Mouse (Mus musculus) ES-E14 (cell line): Measurements from ENCODE around the gene Fxr2. TPM values are rescaled to one million over a fixed set of nuclear protein-coding genes. Genes with fewer than 3 reads are reported as not detected.
"Not testable (repeated sequence)": the region's sequence is repeated elsewhere in the genome, so short reads cannot be mapped to it uniquely, and the experiment has no call there.

Experiments
- DNase-seq: peaks from one replicate; pipeline ENCODE4 v3.0.0-alpha.2; 2013; ENCODE audit warnings: low read depth, low spot score
- H3K27ac ChIP-seq: 2 replicates; pipeline ENCODE4 v1.5.1; 2012; ENCODE audit warnings: low read depth, mild to moderate bottlenecking, low read length, moderate library complexity, mixed read lengths; ENCODE audit not compliant: poor library complexity, insufficient read depth, severe bottlenecking
- H3K36me3 ChIP-seq: 2 replicates; pipeline ENCODE4 v1.6.1; 2012; ENCODE audit warnings: mild to moderate bottlenecking, low read length, moderate library complexity, mixed read lengths; ENCODE audit not compliant: control insufficient read depth, poor library complexity, insufficient read depth, severe bottlenecking
- H3K4me1 ChIP-seq, 2 experiments: fragments of 150-350 bp in 1 of 2; sonication (generic) in 1 of 2; 2 replicates each; pipeline ENCODE4 v1.6.1; 2012; ENCODE audit warnings: low read length in 2 of 2, mild to moderate bottlenecking in 1 of 2, mixed read lengths in 1 of 2; ENCODE audit not compliant: control insufficient read depth in 2 of 2, insufficient read depth in 2 of 2, poor library complexity in 1 of 2
- H3K4me3 ChIP-seq, 2 experiments: fragments of 150-350 bp in 1 of 2; sonication (generic) in 1 of 2; 2 replicates each; pipeline ENCODE4 v1.5.1; 2012; ENCODE audit warnings: low read length in 2 of 2, low read depth in 1 of 2, mild to moderate bottlenecking in 1 of 2, mixed read lengths in 1 of 2; ENCODE audit not compliant: insufficient read depth in 1 of 2, poor library complexity in 1 of 2, severe bottlenecking in 1 of 2
- H3K9ac ChIP-seq: 2 replicates; pipeline ENCODE4 v1.6.1; 2012; ENCODE audit warnings: low read depth, mild to moderate bottlenecking, low read length, mixed read lengths; ENCODE audit not compliant: poor library complexity, insufficient read depth, severe bottlenecking
- H3K9me3 ChIP-seq: fragments of 150-350 bp; sonication (generic); 2 replicates; pipeline ENCODE4 v1.6.1; 2012; ENCODE audit warnings: low read depth, mild to moderate bottlenecking, low read length; ENCODE audit not compliant: control insufficient read depth, insufficient read depth
- CHD2 ChIP-seq: IDR thresholded peaks from 2 replicates; pipeline ENCODE4 v1.6.1; 2014; ENCODE audit warnings: mild to moderate bottlenecking, low read depth, low read length, inconsistent platforms
- HCFC1 ChIP-seq: IDR thresholded peaks from 2 replicates; pipeline ENCODE4 v1.6.1; 2012; ENCODE audit warnings: low read length, inconsistent platforms, borderline replicate concordance; ENCODE audit not compliant: insufficient read depth
- MAFK ChIP-seq: IDR thresholded peaks from 2 replicates; pipeline ENCODE4 v1.6.1; 2014; ENCODE audit warnings: mild to moderate bottlenecking, low read depth, low read length, inconsistent platforms; ENCODE audit not compliant: insufficient read depth
- ZC3H11A ChIP-seq: IDR thresholded peaks from 2 replicates; pipeline ENCODE4 v1.6.1; 2012; ENCODE audit warnings: low read depth, mild to moderate bottlenecking, inconsistent platforms, low read length, borderline replicate concordance
- ZNF384 ChIP-seq: IDR thresholded peaks from 2 replicates; pipeline ENCODE4 v1.6.1; 2012; ENCODE audit warnings: low read depth, low read length, inconsistent platforms
- in situ Hi-C, 2 experiments: fragments of 600-800 bp; cut with MboI; formaldehyde crosslinking; loops; one replicate each; pipeline ENCODE4 v1.15.1; 2025; ENCODE audit warnings: low sequenced_read_pairs in 2 of 2, inconsistent platforms in 1 of 2; ENCODE audit not compliant: unreplicated experiment in 2 of 2
- total RNA-seq: library from RNA; depleted of rRNA; stranded (reverse); fragments of 300-350 nt; gene quantifications from 2 replicates; pipeline ENCODE4 v1.2.3, GENCODE M21; 2012

The Fxr2 gene
- total RNA-seq, 1 experiment = 161 TPM

DNA sequence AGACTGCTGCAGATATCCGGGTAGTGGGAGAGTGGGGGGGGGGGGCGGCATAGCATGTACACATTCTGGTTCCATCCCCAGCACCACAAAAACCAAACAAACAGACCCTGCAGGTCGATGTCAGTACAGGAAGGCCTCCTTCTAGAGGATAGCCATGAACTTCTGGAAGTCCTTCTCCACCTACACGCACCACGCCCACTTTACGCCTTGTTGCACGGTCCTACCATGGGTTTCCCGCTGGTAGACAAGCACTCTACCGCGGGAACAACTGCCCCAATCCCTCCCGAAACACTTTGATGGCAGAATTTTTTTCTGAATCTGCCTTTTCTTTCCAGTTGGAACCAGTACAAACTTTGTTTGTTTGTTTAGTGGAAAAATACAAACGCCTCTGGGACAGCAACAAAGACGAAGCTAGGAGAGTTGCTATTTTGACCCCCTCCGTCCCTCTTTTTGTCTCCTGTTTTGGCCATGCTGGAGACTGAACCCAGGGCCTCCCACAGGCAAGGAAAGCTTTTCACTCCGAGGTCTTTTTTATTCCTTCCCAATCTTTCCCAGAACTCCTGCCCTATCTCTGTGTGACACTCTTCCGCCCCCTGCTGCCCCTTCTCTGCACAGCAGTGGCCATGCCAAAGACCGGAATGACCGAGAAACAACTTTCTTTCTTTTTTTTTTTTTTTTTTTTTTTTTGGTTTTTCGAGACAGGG, 19.1 kb upstream of the Fxr2 start:
- in situ Hi-C loops = no loop called here
- no peaks in the 10 kb centered on the region for H3K36me3 ChIP-seq
- peak overlapping the region; percentile 14; the same call in 1 of the 2 replicates for H3K9ac ChIP-seq
- peak overlapping the region; percentile 25 to 50; a peak in 3 of 4 replicates for H3K4me3 ChIP-seq
- H3K27ac ChIP-seq = no peak overlapping the region
- peak; percentile 68 for DNase-seq
- H3K9me3 ChIP-seq = no peaks in the 10 kb centered on the region
- H3K4me1 ChIP-seq = peaks cover 0 to 6% of the 10 kb centered on the region in 2 experiments; a peak in 1 of 4 replicates
- TF ChIP-seq HCFC1 = 0 out of 2 replicates have a peak, but pooled peaks have one; percentile 14
- TF ChIP-seq CHD2 = no peak
- peak; percentile 23 for TF ChIP-seq ZC3H11A
- peak; percentile 96 for TF ChIP-seq ZNF384

DNA sequence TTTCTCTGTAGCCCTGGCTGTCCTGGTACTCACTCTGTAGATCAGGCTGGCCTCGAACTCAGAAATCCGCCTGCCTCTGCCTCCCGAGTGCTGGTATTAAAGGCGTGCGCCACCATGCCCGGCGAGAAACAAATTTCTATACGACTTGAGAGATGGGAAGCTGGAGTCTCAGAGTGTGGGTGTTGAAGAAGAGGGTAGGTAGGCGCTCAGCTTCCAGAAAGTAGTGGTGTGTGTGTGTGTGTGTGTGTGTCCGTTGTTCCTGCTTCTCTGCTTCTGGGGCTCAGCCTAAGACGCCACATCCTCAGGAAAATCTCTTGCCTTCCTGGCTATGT, 18.6 kb upstream of the Fxr2 start:
- Histone ChIP-seq H3K4me3 (peak overlapping the region in 1 of 2 experiments; percentile 37; a peak in 2 of 4 replicates), H3K9ac (peak overlapping the region; percentile 35; the same call in 1 of the 2 replicates)
- peak; percentile 66; the same call in 1 of the 2 replicates for TF ChIP-seq ZNF384
- DNase-seq, H3K4me1 ChIP-seq, H3K36me3 ChIP-seq, in situ Hi-C loops, H3K27ac ChIP-seq, H3K9me3 ChIP-seq: not testable (repeated sequence)

DNA sequence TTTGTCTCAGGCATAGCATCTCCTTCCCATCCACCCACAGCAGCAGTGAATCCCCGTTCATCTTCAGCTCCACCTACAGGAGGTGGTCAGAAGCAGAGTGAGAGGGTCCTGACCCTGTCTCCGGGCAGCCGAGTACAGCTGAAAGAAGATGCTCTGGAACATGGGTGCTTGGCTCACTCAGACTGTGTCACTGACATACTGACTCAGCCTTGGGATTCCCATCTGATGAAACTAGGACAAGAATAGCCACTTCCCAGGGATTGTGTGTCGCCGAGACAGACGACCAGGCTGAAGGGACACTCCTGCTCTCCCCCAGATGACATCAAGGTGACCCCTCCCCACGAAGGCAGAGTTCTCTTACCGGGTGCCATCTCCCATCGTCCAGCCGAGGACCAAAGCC, 16.0 kb upstream of the Fxr2 start:
- in situ Hi-C loops = no loop called here
- H3K4me1 ChIP-seq = peaks cover 0 to 2% of the 10 kb centered on the region in 2 experiments; a peak in 1 of 4 replicates
- H3K4me3 ChIP-seq = no peak overlapping the region
- H3K27ac ChIP-seq = no peak overlapping the region
- no peaks in the 10 kb centered on the region for H3K9me3 ChIP-seq
- DNase-seq = no peak
- H3K36me3 ChIP-seq = no peaks in the 10 kb centered on the region
- H3K9ac ChIP-seq = no peak overlapping the region
- no peak for TF ChIP-seq ZC3H11A
- TF ChIP-seq HCFC1 = no peak
- TF ChIP-seq ZNF384 = no peak
- no peak for TF ChIP-seq MAFK
- TF ChIP-seq CHD2 = no peak

DNA sequence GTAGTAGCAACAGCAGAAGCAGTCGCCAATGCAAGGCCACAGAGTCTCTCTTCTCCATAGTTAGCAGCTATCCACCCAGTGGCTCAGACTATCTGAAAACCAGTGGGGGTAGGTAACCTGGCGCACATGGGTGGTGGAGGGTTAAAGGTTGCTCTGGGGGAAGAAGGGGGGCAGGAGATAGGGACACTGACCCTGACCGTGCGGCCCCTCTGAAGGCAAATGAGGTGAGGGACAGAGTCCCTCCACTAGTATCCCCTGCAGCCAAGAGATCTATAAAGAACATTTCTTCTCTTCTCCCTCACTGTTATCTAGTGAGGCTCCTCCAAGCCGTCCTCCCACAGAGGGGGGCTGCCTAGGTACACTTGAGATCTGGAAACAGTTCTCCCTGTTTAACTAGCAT, 15.0 kb upstream of the Fxr2 start, which contains the start of gene Shbg:
TSS of gene Shbg (minus strand) at position 101 of the 400 bp plus-strand sequence.
- H3K9ac ChIP-seq = no peak within 1 kb of the TSS
- TF ChIP-seq CHD2 (no peak), ZNF384 (no peak), MAFK (no peak), HCFC1 (no peak), ZC3H11A (no peak)

More for the DNA sequence above, 15.0 kb upstream of the Fxr2 start, which contains the start of gene Shbg:
- Histone ChIP-seq H3K4me1 (peaks cover 0 to 9% of the 10 kb centered on the region in 2 experiments; a peak in 2 of 4 replicates), H3K27ac (no peak within 1 kb of the TSS), H3K4me3 (no peak within 1 kb of the TSS), H3K36me3 (no peaks in the 10 kb centered on the region), H3K9me3 (no peaks in the 10 kb centered on the region)
- in situ Hi-C loops = no loop called here
- DNase-seq = no peak
